Comparison of ENCODE assay signal across 40 mouse cellular contexts in the genomic region with DNA sequence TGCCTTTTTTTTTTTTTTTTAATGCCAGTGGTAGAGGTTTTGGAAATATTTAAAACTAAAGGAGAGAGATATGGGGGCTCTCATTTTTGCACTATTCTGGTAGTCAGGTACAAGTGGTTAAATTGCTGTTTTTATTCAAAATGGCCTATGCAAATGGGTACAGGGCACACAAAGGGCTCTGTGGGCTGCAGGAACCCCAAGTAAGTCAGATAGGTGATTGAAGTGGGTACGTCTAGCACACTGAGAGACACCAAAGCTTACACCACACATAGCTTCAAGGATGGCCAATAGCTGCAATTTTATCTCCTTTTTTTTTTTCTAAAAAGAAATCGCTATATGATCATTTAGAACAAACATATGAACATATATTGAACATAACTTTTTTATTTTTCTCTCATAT. TPM values are rescaled to one million over a fixed set of nuclear protein-coding genes. Genes with fewer than 3 reads are reported as not detected.
"Had no signal": no experiment of that assay in that cellular context is flagged by ENCODE, and none has a peak within 500 bp of the region (broad histone marks: within the 10 kb centered on the region; RNA-seq: fewer than 3 reads in every experiment).

No protein-coding gene starts in this region.

- DNase-seq: gastrocnemius, adult 2 months; gastrocnemius, postnatal 10 days; gastrocnemius, postnatal 25 days; heart, adult 2 months; heart, postnatal 14 days; heart, postnatal 36 days; kidney, adult 11 months; kidney, adult 2 months; kidney, adult 9 months; kidney, postnatal 14 days; kidney, postnatal 36 days; left cerebral cortex, postnatal 4 days had no signal

- ATAC-seq: hindbrain, postnatal 0 days; intestine, embryonic 16.5 days; liver, embryonic 12.5 days had no signal

RNA-seq across cellular contexts. Expression of gene Gm17490, which starts 6.5 kb away (rescaled TPM):
- total RNA-seq: gastrocnemius, adult 2 months; gastrocnemius, postnatal 10 days; gastrocnemius, postnatal 25 days; gastrocnemius, postnatal 4 days; granulocyte monocyte progenitor cell, adult 5-6 weeks; heart, adult 2 months; heart, postnatal 14 days; heart, postnatal 36 days; hematopoietic stem cell, adult 5-6 weeks; hindbrain, postnatal 0 days; layer of hippocampus, adult 18-20 months; layer of hippocampus, adult 8-10 months; layer of hippocampus, postnatal 10 days; layer of hippocampus, postnatal 25 days; left cerebral cortex, adult 2 months; left cerebral cortex, postnatal 10 days; left cerebral cortex, postnatal 25 days; left cerebral cortex, postnatal 4 days; liver, adult 2 months had no signal
- polyA plus RNA-seq: heart, adult 2 months; heart, embryonic 11.5 days; heart, embryonic 13.5 days; heart, embryonic 15.5 days; heart, postnatal 0 days; hindbrain, embryonic 11.5 days; hindbrain, embryonic 13.5 days; hindbrain, embryonic 15.5 days; hindbrain, postnatal 0 days; intestine, embryonic 16.5 days; kidney, adult 2 months; kidney, embryonic 15.5 days; kidney, postnatal 0 days; large intestine, adult 2 months; limb, embryonic 11.5 days; limb, embryonic 13.5 days; limb, embryonic 15.5 days; liver, adult 2 months; liver, embryonic 12.5 days; liver, embryonic 14.5 days had no signal

RNA-seq across cellular contexts. Expression of gene Il2ra, which starts 23.0 kb away (rescaled TPM):
- total RNA-seq: granulocyte monocyte progenitor cell, adult 5-6 weeks; hindbrain, postnatal 0 days; layer of hippocampus, postnatal 10 days; left cerebral cortex, postnatal 25 days; left cerebral cortex, postnatal 4 days had no signal
- polyA plus RNA-seq: heart, embryonic 11.5 days; heart, postnatal 0 days; hindbrain, embryonic 11.5 days; kidney, embryonic 15.5 days; kidney, postnatal 0 days; limb, embryonic 11.5 days; limb, embryonic 13.5 days; limb, embryonic 15.5 days; liver, embryonic 12.5 days had no signal
